Mouse (Mus musculus) layer of hippocampus, adult 2 months (tissue): ENCODE measurements around the gene Aig1. TPM values are rescaled to one million over a fixed set of nuclear protein-coding genes. Genes with fewer than 3 reads are reported as not detected.

Experiments
- DNase-seq, 2 experiments: peaks; one replicate each; pipeline ENCODE4 v3.0.0; 2022; ENCODE audit warnings: low spot score in 2 of 2
- H3K27ac ChIP-seq: fragments of 200-600 bp; 2 replicates; pipeline ENCODE4 v1.8.1; 2022
- H3K4me3 ChIP-seq: fragments of 200-600 bp; 2 replicates; pipeline ENCODE4 v1.8.1; 2022; ENCODE audit warnings: mild to moderate bottlenecking
- CTCF ChIP-seq: fragments of 200-600 bp; conservative IDR thresholded peaks from 2 replicates; pipeline ENCODE4 v1.8.1; 2022; ENCODE audit warnings: antibody characterized with exemption, mild to moderate bottlenecking, moderate library complexity
- total RNA-seq, 2 experiments: library from RNA; stranded (reverse); gene quantifications; 2 replicates each; pipeline ENCODE4 v1.2.3; 2021

Aig1 gene
- total RNA-seq, 2 experiments from 2014 or later = 57.3 to 61.1 TPM

DNA sequence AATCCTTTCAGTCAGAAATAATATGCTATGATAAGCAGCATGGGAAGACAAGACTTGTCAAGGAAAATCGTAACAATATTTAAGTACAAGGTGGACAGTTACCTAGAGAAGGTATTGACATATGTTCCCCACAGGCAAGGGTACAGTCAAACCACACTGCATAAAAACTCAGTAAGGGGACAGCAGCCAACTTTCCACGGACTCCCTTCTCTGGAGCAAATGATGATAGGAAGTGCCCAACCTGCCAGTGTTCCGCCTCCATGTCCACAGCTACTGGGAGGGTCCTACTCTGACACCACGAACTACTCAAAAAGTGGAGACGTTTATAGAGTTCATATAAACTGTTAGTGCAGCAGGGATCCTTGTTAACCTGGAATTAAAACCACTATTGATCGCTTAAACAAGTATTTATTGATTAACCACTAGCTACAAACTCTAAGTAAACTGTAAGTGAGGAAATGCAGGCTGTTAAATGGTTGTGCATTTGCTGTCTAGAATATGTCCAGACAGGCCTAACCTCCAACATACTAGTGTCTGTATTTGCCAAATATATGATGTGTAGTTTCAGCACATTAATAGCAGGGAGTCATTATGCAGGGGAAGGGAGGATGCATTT, 30.2 kb downstream of the Aig1 start:
- DNase-seq = no peak
- no peak overlapping the region for H3K27ac ChIP-seq
- H3K4me3 ChIP-seq = no peak overlapping the region
- TF ChIP-seq CTCF = no peak

DNA sequence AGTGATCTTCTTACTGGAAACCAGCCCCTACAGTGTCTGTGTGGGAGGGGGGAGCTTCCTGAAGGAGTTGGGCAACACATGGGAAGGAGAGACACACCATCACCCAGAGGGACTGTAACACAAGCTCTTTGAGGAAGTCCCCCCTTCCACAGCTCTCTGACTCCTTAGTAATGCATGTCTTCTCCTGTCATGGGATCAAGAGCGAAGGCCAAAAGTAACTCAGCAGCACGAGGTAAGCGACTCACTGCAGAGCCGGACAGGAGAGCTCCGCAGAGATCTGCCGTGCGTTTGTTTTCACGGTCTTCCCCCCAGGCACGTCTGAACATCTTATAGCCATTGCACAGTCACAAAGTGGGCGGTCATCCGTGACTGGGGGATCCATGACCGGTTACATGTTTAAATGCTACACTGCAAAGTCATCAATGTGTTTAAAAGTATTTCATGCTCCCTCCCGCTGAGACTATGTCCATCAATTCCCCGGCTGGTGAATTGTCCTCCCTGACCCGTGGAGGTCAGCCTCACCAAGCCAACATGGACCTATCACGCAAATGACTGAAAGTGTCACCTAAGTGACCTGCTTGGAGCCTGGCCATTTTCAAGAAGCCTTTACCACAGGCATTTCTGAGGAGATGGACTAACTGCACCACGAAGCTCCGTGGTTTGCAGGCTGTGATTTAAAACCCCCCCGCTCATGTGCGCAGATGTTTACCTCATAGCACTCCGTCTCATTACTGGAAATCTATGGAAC, 30.9 kb downstream of the Aig1 start:
- no peak for DNase-seq
- no peak overlapping the region for H3K4me3 ChIP-seq
- no peak for TF ChIP-seq CTCF
- no peak overlapping the region for H3K27ac ChIP-seq

DNA sequence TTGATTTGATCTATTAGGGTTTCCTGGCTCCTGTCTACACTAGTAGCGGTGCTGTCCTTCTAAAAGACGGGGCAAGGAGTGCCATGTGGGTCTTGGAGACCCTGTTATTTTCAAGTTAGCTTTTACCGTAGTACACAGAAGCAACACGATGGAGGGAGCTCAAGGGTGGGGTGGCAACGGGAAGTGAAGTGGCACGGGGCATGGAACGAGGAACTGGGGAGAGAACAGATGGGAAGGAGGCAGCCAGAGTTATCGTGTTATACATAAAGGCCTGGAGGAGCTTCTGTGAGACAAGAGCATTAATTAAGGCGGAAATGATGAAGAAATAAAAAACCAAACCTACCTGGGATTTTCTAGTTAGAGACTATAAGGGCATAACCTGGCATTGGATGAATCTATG, 31.8 kb downstream of the Aig1 start:
- no peak for DNase-seq
- Histone ChIP-seq H3K27ac (no peak overlapping the region; the same call in 1 of the 2 replicates), H3K4me3 (no peak overlapping the region)
- TF ChIP-seq CTCF = no peak

DNA sequence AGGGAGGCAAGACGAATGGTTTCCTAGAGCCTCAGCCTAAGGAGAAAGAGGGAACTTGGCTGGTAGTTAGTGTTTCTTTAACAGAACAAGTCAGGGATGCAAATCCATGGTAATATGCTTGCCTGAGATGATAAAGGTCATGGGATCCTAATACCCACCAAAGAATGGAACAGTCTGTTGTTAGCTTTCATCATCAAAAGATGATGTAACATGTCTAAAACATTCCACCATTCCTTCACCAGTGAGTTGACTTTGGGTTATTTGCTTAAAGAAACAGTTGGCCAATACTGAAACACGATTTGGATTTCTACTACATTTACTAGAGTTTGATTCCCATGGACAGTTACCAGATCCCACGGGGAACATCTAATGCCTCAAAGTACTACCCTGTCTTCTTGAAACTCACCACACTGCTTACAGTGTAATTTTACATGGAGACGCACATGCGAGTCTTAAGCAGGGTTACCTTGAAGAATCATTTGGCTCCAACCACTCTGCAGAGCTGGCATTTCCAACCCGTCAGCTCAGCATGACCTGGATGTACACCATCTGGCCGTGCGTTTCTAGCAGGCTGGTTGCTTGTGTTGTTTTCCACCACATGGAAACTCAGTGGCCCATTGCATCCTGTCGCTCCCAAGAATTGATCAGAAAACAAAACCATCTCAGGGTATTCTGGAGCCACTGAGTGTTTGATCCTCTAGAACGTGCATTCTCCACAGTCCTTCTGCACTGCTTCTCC, 32.9 kb downstream of the Aig1 start:
- H3K27ac ChIP-seq = no peak overlapping the region

DNA sequence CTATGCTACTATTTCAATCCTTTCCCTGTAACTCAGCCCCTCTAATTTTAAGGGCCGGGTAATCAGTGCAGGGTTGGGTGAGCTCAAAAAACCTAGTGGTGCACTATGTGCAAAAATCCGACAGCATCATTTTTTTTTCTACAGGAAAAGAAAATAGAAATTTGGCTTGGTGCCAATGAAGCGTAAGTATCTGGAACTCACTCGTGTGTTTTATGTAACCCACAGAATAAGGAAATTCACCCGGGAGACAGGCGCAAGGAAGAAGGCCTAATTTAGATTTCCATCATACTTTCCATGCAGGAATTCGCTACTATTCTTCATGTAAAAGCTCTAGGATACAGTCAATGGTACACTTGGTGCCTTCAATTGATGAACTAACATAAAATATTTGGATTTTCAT, 34.7 kb downstream of the Aig1 start:
- no peak for TF ChIP-seq CTCF
- Histone ChIP-seq H3K27ac (no peak overlapping the region), H3K4me3 (no peak overlapping the region)
- no peak for DNase-seq

More for the DNA sequence above, 32.9 kb downstream of the Aig1 start:
- TF ChIP-seq CTCF = no peak
- no peak overlapping the region for H3K4me3 ChIP-seq
- no peak for DNase-seq

DNA sequence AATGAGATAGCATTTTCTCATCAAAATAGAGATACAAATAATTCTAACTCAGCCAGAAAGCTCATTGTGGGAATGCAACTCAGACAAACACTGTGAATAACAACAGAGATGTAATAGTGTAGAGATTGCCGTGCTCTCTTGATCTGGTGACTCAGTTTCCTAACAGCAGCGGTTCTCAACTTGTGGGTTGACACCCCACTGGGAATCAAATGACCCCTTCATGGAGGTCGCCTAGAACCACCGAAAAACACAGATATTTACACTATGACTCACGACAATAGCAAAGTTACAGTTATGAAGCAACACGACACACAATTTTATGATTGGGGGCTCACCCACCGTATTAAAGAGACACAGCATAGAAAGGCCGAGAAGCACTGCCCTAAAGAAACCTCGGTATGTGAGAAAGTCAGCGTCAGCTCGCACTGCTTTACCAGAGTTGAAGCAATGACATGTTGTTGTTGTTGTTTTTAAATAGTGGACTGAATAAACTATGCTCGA, 35.7 kb downstream of the Aig1 start:
- DNase-seq = no peak
- Histone ChIP-seq H3K4me3 (no peak overlapping the region), H3K27ac (no peak overlapping the region)
- TF ChIP-seq CTCF = no peak

DNA sequence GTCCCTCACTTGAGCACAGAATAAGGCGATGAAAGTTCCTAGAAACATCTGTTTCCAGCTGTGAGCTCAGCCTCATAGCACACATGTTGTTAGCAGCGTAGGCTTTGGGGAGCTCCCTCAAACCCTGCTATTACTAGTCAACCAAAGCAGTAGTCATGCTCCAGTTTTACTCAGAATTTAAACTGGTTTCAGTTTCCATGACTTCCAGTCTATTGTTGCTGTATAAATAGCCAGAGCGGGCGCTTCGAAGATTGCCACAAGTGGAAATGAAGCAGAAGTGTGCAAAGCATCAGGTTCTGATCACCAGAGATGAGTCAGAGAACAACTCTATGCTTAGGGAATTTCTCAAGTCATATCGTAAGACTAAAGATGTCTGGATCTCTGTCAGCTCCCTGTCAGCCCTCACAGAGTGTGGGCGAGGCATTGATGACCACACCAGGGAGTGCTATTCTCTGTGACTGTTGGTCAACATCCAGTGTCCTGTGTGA, 36.2 kb downstream of the Aig1 start:
- DNase-seq = no peak
- Histone ChIP-seq H3K27ac (no peak overlapping the region), H3K4me3 (no peak overlapping the region)
- TF ChIP-seq CTCF = no peak

DNA sequence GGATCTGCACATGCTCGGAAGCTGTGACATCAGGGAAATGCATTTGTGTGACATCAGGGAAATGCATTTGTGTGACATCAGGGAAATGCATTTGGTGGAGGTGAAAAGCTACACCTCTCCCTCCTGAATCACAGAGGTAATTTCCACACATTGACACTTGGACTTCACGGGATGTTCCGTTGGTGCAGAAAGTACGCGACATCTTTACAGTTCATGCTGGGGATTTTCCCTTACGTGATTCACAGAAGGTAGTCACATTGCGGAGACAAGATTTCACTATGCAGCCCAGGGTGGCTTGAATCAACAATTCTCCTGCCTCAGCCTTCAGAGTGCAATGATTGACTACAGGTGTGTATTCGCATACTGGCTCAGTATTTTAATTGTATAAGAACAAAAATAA, 41.6 kb downstream of the Aig1 start:
- DNase-seq = no peak
- Histone ChIP-seq H3K27ac (no peak overlapping the region), H3K4me3 (no peak overlapping the region)
- TF ChIP-seq CTCF = no peak

DNA sequence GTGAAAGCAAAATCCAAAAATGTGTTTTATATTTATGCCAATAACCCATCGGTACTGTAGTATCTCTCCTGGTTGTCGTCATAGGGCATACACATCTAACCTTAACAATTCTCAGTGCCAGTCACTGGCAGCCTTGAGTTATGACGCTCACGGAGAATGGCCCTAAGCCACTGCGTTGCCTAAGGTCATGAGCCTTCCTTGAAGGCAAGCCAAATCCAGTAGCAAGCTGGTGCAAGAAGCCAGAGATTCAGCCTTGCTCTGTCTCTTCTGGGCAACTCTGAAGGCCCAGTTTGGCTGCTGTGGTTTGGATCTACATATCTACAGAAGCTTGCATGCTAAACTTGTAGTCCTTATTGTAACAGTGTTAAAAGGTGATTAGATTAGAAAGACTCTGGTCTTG, 55.2 kb downstream of the Aig1 start:
- no peak overlapping the region for H3K4me3 ChIP-seq
- no peak overlapping the region for H3K27ac ChIP-seq
- DNase-seq = no peak
- no peak for TF ChIP-seq CTCF

DNA sequence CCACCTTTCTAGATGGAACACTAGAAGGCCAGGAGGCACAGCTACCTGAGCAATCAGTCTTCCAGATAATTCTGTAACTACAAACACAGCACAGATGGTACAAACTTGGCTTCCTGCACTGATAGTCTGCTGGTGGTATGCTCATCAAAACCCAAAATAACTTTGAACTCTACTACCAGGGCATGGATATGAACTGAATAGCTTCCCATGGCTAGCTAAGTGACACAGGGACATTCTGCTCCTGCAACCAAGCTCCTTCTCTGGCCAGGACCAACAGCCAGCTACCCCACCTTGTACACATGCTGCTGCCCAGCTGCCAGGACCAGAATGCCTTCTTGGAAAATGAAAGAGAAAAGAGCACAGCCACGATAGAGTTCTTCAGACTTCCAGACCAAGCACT, 60.5 kb downstream of the Aig1 start:
- TF ChIP-seq CTCF = no peak
- Histone ChIP-seq H3K4me3 (no peak overlapping the region), H3K27ac (peak overlapping the region; percentile 32; the same call in 1 of the 2 replicates)
- no peak for DNase-seq

DNA sequence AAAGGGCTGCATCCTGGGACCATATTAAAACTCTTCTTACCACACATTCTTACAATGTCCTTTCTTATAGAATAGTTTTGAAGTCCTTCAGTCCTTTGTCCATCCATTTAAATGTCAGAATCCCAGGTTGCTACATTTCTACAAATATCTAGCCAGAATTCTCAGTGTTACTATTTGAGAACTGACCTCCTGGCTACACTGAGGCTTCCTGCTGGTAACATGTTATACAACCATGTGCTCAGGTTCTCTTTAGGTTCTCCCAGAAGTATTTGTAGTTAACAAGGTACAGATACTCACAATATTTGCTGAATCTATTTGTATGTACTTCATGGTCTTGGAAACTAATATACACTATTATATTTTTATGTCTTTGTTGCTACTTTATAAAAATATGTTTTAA, 62.0 kb downstream of the Aig1 start:
- Histone ChIP-seq H3K4me3 (no peak overlapping the region), H3K27ac (no peak overlapping the region)
- no peak for DNase-seq
- TF ChIP-seq CTCF = no peak

DNA sequence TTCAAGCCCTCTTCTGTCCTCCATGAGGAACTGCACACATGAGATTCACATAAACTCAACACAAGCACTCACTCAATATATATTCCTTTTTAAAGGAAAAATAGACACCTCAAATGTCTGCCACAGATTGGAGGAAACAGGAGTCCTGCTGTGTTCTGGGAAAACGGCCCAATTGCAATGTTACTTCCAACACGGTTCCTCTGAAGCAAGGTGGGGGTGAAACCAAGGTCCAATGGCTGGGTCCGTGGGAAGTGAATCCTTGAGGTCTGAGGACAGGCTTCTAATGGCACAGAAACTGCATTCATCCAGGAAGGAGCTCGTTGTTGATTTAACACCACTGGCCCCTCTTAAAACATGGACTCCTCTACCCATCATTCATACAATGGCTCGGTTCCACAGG, 67.5 kb downstream of the Aig1 start:
- Histone ChIP-seq H3K27ac (no peak overlapping the region), H3K4me3 (no peak overlapping the region)
- TF ChIP-seq CTCF = no peak
- DNase-seq = no peak

DNA sequence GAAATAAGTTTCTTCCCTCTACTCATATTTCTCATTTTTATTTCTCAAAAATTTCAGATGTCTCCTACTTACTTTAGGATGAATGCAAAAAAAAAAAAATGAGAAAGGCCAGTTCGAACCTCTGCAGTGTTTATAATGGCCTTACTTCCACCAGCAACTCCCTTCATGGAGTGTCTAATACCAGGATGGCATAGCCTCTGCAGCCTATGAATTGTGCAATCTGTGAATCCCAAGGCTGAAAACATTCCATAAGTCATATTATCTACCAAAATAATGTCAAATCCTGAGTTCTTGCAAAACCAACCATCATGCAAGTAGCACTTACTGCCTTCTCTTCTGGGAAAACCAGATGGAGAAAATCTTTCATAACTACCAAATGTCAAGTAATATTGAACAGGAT, 75.3 kb downstream of the Aig1 start:
- no peak overlapping the region for H3K27ac ChIP-seq
- TF ChIP-seq CTCF = no peak
- no peak overlapping the region for H3K4me3 ChIP-seq
- DNase-seq = no peak

DNA sequence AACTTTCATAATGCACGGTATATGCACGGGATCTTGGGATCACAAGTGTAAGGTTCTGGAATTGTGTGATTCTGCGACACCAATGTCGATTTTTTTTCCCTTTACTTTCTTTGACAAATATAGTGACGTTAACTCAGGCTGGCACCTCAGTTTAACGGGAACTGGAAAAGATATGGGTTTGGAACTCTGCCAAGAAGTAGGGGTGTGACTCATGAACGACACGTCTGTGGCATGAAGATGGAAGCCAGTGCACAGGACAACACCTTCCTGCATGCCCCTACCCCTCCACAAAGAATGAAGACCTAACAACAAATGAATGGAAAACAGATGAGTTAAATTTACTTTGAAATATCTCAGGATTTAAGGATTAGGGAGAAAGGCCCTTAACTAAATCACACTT, 76.0 kb downstream of the Aig1 start:
- no peak for TF ChIP-seq CTCF

More for the DNA sequence above, 76.0 kb downstream of the Aig1 start:
- no peak for DNase-seq
- H3K27ac ChIP-seq = no peak overlapping the region
- H3K4me3 ChIP-seq = no peak overlapping the region
